Mouse (Mus musculus) liver, embryonic 14.5 days (tissue): ENCODE results near the gene Zfp423.

Experiments used
- CTCF ChIP-seq: IDR thresholded peaks from 2 replicates; pipeline ENCODE4 v1.5.1; 2016; ENCODE audit warnings: antibody characterized with exemption, low read depth, control low read depth
- EP300 ChIP-seq: IDR thresholded peaks from 2 replicates; pipeline ENCODE4 v1.6.1; 2016; ENCODE audit warnings: antibody characterized with exemption, low read depth

DNA sequence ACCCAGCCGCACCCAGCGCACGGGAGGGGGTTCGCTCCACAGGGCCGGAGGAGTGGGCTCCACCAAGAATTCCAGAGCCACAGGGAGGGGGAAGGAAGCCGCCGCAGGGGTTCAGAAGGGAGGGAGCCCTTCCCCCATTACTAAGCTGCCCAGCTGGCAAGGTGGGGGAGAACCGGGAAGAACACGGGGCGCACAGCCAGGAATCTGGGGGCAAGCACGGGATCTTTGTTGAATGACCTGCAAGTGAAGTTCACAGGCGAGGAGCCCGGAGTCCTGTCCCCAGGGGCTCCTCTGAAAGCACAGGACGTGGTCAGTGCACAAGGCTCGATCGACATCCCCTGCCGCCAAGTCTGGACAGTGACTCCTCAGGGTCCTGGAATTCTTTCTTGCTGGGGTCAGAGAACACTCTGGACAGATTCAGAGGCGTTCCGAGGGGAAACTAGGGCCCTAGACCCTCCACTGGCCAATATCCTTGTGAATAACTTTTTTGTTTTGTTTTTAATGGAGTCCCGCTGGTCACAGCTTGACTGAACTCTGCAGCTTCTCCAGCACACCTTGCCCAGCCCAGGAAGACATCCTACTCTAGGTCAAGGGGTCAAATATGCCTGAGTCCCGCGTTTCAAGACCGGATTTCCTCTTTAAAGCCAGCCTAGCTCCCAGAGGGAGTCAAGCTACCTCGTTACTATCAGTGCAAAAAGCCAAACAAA, 15.5 kb upstream of the Zfp423 start:
- no peak for TF ChIP-seq EP300
- TF ChIP-seq CTCF = no peak
